Mouse (Mus musculus): ENCODE measurements around the gene Tlr5. TPM values are rescaled to one million over a fixed set of nuclear protein-coding genes. Genes with fewer than 3 reads are reported as not detected.

Gene Tlr5
- polyA plus RNA-seq, 1 experiment from 2014 or later: 0.96 TPM

GRCm38 (mm10) chr1:182990092-182990762 is 35.6 kb downstream of the Tlr5 start:
- Histone ChIP-seq H3K36me3 (ENCODE audit: control insufficient read depth, insufficient read depth, low read length) (no peaks in the 10 kb centered on the region), H3K9ac (ENCODE audit: low read depth, low read length) (no peak overlapping the region), H3K4me3 (ENCODE audit: low read depth, low read length) (no peak overlapping the region), H3K27ac (ENCODE audit: low read depth, low read length) (no peak overlapping the region), H3K4me1 (replicated peaks; ENCODE audit: control insufficient read depth, insufficient read depth, low read length) (no peaks in the 10 kb centered on the region), H3K9me3 (ENCODE audit: control insufficient read depth, low read length) (no peaks in the 10 kb centered on the region), H3K27me3 (ENCODE audit: control insufficient read depth, insufficient read depth, low read length) (no peaks in the 10 kb centered on the region), H3K4me2 (replicated peaks; ENCODE audit: low read depth, low read length) (no peak overlapping the region)
- no peak for ATAC-seq (ENCODE audit: low FRiP score)
- WGBS: 78% methylated on average over 14 of the region's 14 CpGs
- DNase-seq (ENCODE audit: low spot score): no peak

DNA sequence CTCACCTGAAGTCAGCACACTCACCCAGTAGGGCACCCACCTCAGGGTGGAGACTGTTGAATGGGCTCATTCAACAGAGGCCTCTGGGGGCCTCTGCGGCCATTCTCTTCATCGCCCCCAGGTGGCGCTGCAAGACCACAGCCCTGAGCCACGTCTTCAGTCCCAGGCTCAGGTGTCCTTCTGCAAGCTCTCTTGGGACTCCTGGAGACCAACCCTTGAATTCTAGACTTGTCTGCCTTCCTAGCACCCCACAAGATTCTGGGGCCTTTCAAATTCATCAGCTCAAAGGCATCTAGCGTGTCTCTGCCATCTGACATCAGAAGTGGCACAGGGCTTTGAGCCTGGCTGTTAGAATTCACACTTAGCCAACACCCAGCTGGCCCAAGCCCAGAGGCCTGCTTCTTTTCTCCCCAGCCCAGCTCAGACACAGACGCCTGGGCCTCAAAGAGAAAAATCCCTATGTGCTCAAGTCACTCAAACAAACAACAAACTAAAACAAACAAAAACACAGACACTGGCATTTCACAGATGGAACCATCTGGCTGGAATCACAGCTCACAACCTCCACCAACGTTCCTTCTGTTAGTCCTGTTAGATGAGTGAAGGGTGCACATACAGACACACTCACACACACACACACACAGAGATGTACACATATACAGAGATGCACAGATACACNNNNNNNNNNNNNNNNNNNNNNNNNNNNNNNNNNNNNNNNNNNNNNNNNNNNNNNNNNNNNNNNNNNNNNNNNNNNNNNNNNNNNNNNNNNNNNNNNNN is 36.6 kb downstream of the Tlr5 start:
- Histone ChIP-seq H3K27me3 (ENCODE audit: control insufficient read depth, insufficient read depth, low read length) (no peaks in the 10 kb centered on the region), H3K4me1 (replicated peaks; ENCODE audit: control insufficient read depth, insufficient read depth, low read length) (no peaks in the 10 kb centered on the region), H3K4me3 (ENCODE audit: low read depth, low read length) (no peak overlapping the region), H3K36me3 (ENCODE audit: control insufficient read depth, insufficient read depth, low read length) (no peaks in the 10 kb centered on the region), H3K9me3 (ENCODE audit: control insufficient read depth, low read length) (no peaks in the 10 kb centered on the region), H3K9ac (ENCODE audit: low read depth, low read length) (no peak overlapping the region), H3K27ac (ENCODE audit: low read depth, low read length) (no peak overlapping the region), H3K4me2 (replicated peaks; ENCODE audit: low read depth, low read length) (no peak overlapping the region)
- DNase-seq (ENCODE audit: low spot score): peak; percentile 80
- no peak for ATAC-seq (ENCODE audit: low FRiP score)
- 16% methylated on average over 7 of the region's 7 CpGs for WGBS

Other genes starting within 250 kb of the Tlr5 start
- not detected in 2 replicates for gene Ccdc185, start 205.6 kb upstream of the Tlr5 start, polyA plus RNA-seq (2014; fragmentation: Nextera tagmentation; extraction: Ambion mirVana)
- 25.9 and 27.2 TPM in 2 replicates for gene Susd4, start 190.9 kb upstream of the Tlr5 start, polyA plus RNA-seq (2014; fragmentation: Nextera tagmentation; extraction: Ambion mirVana)

Data from hindbrain, embryonic 11.5 days (tissue).